Mouse (Mus musculus) stomach, embryonic 16.5 days (tissue): ENCODE data around the gene Ahnak2. TPM values are rescaled to one million over a fixed set of nuclear protein-coding genes. Genes with fewer than 3 reads are reported as not detected.

ENCODE experiments used
- ATAC-seq: fragments of 200-750 bp; cut with Nextera tagmentation; 2 replicates; pipeline ENCODE4 v1.8.0; 2017; ENCODE audit warnings: moderate number of reproducible peaks, moderate TSS enrichment; ENCODE audit not compliant: insufficient read depth, low FRiP score
- H3K27ac ChIP-seq: fragments of 300-500 bp; sonication (generic); 2 replicates; pipeline ENCODE4 v1.5.1; 2014; ENCODE audit warnings: low read length
- H3K27me3 ChIP-seq: fragments of 300-500 bp; sonication (generic); 2 replicates; pipeline ENCODE4 v1.6.1; 2014; ENCODE audit warnings: low read length, control low read depth, mixed read lengths; ENCODE audit not compliant: control insufficient read depth, insufficient read depth
- H3K36me3 ChIP-seq: fragments of 300-500 bp; sonication (generic); 2 replicates; pipeline ENCODE4 v1.6.1; 2014; ENCODE audit warnings: low read length; ENCODE audit not compliant: control insufficient read depth, insufficient read depth
- H3K4me1 ChIP-seq: fragments of 300-500 bp; sonication (generic); 2 replicates; pipeline ENCODE4 v1.6.1; 2014; ENCODE audit warnings: low read length, control low read depth, mixed read lengths; ENCODE audit not compliant: control insufficient read depth, insufficient read depth
- H3K4me2 ChIP-seq: fragments of 300-500 bp; sonication (generic); 2 replicates; pipeline ENCODE4 v1.6.1; 2014; ENCODE audit warnings: low read depth, low read length, mixed read lengths
- H3K4me3 ChIP-seq: fragments of 300-500 bp; sonication (generic); replicated peaks from 2 replicates; pipeline ENCODE4 v1.5.1; 2014; ENCODE audit warnings: mild to moderate bottlenecking, low read length
- H3K9ac ChIP-seq: fragments of 300-500 bp; sonication (generic); 2 replicates; pipeline ENCODE4 v1.6.1; 2014; ENCODE audit warnings: low read length
- H3K9me3 ChIP-seq: fragments of 300-500 bp; sonication (generic); replicated peaks from 2 replicates; pipeline ENCODE4 v1.6.1; 2016; ENCODE audit warnings: low read length, control low read depth; ENCODE audit not compliant: control insufficient read depth
- WGBS: fragments of 180-500 bp; shearing (Covaris S2); extraction: QIAGEN DNeasy Blood & Tissue Kit; methylation state at CpG from one replicate; pipeline ENCODE4 v1.1.7; 2014; 5-methylcytosine and 5-hydroxymethylcytosine counted together
- polyA plus RNA-seq: library from polyadenylated mRNA; unstranded; fragments of >200 nt; fragmentation: Nextera tagmentation; extraction: Ambion mirVana; gene quantifications from 2 replicates; pipeline ENCODE4 v1.2.1, GENCODE M21; 2015

Ahnak2 gene
- polyA plus RNA-seq, 1 experiment from 2014 or later = 4.9 TPM

DNA sequence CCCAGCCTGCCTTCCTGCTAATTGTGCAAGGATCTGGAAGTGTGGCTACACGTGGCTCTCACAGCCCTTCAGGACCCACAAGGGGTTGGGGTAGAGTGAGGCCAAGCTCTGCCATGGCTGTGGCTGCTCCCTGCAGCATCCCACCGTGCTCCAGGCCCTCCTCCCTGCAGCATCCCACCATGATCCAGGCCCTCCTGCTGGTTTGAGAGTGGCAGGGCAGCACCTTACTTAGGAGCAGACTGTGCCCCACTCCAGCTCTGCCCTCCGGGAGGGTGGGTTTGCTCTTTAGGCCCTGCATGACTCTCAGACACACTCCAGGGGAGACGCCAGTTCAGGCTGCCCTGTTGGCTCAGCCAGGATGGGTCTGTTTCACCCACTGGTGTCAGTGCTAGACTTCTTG lies 32.1 kb downstream of the Ahnak2 start:
- H3K4me2 ChIP-seq = no peak overlapping the region

DNA sequence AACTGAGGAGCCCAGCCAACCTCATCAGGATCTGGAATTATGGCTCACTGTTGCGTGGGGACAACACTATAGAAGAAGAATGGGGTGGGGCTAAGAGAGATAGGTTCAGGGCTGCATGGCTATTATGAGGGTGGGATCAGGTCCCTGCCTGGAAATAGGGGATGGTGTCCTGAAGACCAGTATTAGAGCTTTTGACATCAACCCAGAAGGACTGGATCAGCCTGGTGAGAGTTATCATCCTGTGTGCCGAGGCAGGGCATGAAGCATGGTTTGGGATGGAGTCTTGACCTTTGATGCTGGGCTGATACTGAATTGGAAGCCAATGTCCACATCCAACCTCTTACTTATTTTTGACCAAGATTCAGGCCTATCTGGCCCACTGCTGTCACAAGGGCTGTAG lies 32.7 kb downstream of the Ahnak2 start:
- Histone ChIP-seq H3K4me1 (no peaks in the 10 kb centered on the region), H3K4me2 (no peak overlapping the region), H3K4me3 (no peak overlapping the region), H3K9me3 (no peaks in the 10 kb centered on the region), H3K9ac (no peak overlapping the region), H3K27ac (no peak overlapping the region), H3K27me3 (no peaks in the 10 kb centered on the region), H3K36me3 (no peaks in the 10 kb centered on the region)
- WGBS = 80% methylated on average over 2 of the region's 2 CpGs
- ATAC-seq = no peak

More for the DNA sequence above, 32.1 kb downstream of the Ahnak2 start:
- no peak overlapping the region for H3K4me3 ChIP-seq
- no peak overlapping the region for H3K9ac ChIP-seq
- 78% methylated on average over 4 of the region's 4 CpGs for WGBS
- no peaks in the 10 kb centered on the region for H3K27me3 ChIP-seq
- no peaks in the 10 kb centered on the region for H3K4me1 ChIP-seq
- ATAC-seq = no peak
- H3K27ac ChIP-seq = no peak overlapping the region
- no peaks in the 10 kb centered on the region for H3K36me3 ChIP-seq
- H3K9me3 ChIP-seq = no peaks in the 10 kb centered on the region

DNA sequence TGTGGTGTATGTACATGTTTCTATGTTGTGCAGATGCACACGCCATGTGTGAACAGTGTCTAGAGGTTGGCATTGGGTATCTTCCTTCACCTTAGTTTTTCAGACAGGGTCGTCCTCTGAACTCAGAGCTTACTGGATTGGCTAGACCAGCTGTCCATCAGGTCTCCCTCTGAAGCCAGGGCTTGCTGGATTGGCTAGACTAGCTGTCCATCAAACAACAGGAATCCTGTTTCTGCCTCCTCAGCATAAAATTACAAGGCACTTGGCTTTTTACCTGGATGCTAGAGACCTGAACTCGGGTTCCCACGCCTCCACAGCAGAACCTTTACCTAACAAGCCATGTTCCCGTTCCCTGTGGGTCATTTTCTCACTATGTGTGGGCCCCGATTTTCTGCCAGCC lies 33.4 kb downstream of the Ahnak2 start:
- H3K4me3 ChIP-seq = no peak overlapping the region
- WGBS = 81% methylated on average over 6 of the region's 6 CpGs
- no peaks in the 10 kb centered on the region for H3K4me1 ChIP-seq
- H3K9ac ChIP-seq = no peak overlapping the region
- no peak overlapping the region for H3K4me2 ChIP-seq
- H3K9me3 ChIP-seq = no peaks in the 10 kb centered on the region
- no peak overlapping the region for H3K27ac ChIP-seq
- ATAC-seq = no peak
- H3K27me3 ChIP-seq = no peaks in the 10 kb centered on the region
- H3K36me3 ChIP-seq = no peaks in the 10 kb centered on the region

DNA sequence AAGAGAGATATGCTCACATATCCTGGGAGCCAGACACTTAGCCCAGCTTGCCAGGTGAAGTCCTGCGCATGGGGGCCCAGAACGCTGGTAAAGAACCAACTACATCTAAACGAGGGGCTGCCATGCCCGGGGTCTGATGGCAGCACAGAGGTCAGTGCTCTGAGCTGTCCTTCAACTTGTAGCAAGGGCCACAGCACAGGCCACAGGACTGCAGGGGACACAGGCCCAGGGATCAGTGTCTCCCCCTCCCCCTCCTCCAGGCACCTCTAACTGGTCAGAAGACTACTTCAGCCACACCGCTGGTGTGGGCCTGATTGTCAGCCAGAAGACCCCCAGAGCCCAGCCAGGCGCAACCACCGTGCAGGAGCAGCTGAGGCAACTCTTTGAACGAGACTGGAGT lies 34.3 kb downstream of the Ahnak2 start:
- Histone ChIP-seq H3K9ac (no peak overlapping the region), H3K27ac (no peak overlapping the region), H3K4me1 (no peaks in the 10 kb centered on the region), H3K27me3 (no peaks in the 10 kb centered on the region), H3K9me3 (no peaks in the 10 kb centered on the region), H3K4me2 (no peak overlapping the region), H3K36me3 (no peaks in the 10 kb centered on the region), H3K4me3 (no peak overlapping the region)
- no peak for ATAC-seq
- 74% methylated on average over 8 of the region's 8 CpGs for WGBS

DNA sequence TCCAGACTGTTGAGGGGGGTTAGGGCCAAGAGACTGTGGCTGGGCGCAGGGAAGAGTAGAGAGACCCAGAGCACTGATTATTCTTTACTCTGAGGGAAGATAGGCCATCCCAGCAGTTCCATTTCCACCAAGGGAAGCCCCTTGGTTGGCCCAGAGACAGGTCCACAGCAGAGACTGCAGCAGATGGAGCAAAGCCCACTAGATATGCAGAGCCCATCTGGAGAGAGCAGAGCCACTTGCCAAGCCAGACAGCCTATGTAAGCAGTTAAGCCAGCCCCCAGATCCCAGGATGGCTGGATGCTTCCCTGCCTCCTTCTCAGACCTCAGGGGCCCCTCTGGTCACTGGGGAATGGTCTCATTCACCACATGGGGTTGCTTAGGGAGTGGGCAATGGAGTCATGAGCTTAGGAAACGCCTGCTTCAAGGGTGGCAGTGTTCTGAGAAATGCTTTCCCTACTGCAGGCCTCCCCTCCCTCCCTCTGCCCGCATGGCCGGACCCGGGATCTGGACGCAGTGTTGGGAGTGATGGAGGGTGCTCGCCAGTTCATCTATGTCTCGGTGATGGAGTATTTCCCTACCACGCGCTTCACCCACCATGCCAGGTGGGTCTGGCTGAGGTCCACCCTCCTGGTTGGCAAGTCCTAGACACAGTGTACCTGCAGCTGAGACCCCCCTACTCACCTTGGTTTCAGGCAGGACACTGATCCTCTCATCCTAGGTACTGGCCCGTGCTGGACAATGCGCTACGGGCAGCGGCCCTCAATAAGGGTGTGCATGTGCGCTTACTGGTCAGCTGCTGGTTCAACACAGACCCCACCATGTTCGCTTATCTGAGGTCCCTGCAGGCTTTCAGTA lies 35.2 kb downstream of the Ahnak2 start:
- Histone ChIP-seq H3K4me2 (no peak overlapping the region), H3K4me3 (no peak overlapping the region), H3K36me3 (no peaks in the 10 kb centered on the region), H3K4me1 (no peaks in the 10 kb centered on the region), H3K27me3 (no peaks in the 10 kb centered on the region), H3K9me3 (no peaks in the 10 kb centered on the region), H3K27ac (no peak overlapping the region), H3K9ac (no peak overlapping the region)
- WGBS = 89% methylated on average over 16 of the region's 16 CpGs
- ATAC-seq = no peak

DNA sequence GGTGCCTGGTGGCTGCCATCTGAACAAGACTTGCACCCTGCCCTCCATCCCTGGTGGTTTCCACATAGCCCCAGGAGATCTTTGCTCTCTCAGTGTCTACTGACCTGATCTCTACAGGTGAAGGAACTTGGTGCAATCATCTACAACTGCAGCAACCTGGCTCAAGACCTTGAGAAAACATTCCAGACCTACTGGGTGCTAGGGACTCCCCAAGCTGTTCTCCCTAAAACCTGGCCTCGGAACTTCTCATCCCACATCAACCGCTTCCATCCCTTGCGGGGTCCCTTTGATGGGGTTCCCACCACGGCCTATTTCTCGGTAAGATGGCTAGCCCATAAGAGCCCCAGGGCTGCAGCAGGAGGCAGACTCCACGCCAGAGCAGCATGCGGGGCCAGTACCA lies 35.9 kb downstream of the Ahnak2 start:
- ATAC-seq = no peak
- Histone ChIP-seq H3K27me3 (no peaks in the 10 kb centered on the region), H3K4me2 (no peak overlapping the region), H3K27ac (no peak overlapping the region), H3K9me3 (no peaks in the 10 kb centered on the region), H3K4me1 (no peaks in the 10 kb centered on the region), H3K9ac (no peak overlapping the region), H3K4me3 (no peak overlapping the region), H3K36me3 (no peaks in the 10 kb centered on the region)
- WGBS = 92% methylated on average over 7 of the region's 7 CpGs

DNA sequence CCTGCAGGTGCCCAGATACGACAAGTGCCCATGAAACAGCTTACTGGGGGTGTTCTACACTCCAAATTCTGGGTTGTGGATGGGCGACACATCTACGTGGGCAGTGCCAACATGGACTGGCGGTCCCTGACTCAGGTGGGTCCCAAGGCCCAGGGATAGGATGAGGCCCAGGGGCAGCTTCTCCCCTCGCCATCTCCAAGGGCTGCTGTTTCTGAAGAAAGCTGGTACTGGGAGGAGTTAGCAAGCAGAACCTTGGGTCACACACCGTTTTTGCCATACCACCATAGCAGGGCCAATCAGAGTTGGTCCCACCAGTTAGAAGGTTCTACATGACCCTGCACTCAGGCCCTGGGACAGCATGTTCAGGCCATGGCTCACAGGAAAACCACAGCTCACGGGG lies 37.5 kb downstream of the Ahnak2 start:
- no peaks in the 10 kb centered on the region for H3K36me3 ChIP-seq
- H3K27ac ChIP-seq = no peak overlapping the region
- H3K4me3 ChIP-seq = no peak overlapping the region
- no peak overlapping the region for H3K4me2 ChIP-seq
- 84% methylated on average over 7 of the region's 7 CpGs for WGBS
- H3K9ac ChIP-seq = no peak overlapping the region
- H3K4me1 ChIP-seq = no peaks in the 10 kb centered on the region
- no peak for ATAC-seq
- no peaks in the 10 kb centered on the region for H3K27me3 ChIP-seq
- no peaks in the 10 kb centered on the region for H3K9me3 ChIP-seq

DNA sequence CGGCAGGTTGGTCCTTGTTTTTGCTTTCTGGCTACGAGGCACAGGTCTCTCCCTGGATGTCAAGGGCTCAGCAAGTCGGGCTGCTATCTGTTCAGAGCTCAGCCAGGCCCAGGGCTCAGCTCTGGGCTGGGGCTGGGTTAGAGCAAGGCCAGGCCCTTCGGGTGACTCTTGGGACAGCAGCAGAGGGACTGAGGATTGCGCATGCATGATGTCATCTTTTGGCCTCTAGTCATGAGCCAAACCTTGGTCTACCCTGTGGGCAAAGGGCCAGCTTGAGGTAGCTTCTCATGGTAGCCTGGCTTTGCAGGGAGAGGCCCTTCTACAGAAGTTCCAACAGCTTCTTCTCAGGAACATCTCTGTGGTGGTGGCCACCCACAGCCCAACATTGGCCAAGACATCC lies 38.3 kb downstream of the Ahnak2 start:
- Histone ChIP-seq H3K27me3 (no peaks in the 10 kb centered on the region), H3K4me2 (no peak overlapping the region), H3K4me1 (no peaks in the 10 kb centered on the region), H3K9ac (no peak overlapping the region), H3K9me3 (no peaks in the 10 kb centered on the region), H3K27ac (no peak overlapping the region), H3K4me3 (no peak overlapping the region), H3K36me3 (no peaks in the 10 kb centered on the region)
- WGBS = 75% methylated on average over 5 of the region's 5 CpGs
- no peak for ATAC-seq

DNA sequence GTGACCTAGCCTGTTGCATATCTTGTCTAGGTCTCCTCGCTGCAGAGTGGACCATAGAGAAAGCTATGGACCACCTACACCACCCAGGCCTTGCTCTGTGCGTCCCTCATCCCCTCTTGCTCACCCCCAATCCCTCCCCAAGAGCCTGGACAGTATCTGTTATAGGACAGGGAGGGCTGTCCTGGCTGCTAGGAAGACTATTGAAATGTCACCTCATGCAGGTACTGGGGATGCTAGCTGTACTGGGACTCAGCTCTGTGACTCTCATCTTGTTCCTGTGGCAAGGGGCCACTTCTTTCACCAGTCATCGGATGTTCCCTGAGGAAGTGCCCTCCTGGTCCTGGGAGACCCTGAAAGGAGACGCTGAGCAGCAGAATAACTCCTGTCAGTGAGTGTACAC lies 39.3 kb downstream of the Ahnak2 start:
- H3K27ac ChIP-seq = no peak overlapping the region
- no peak for ATAC-seq
- H3K36me3 ChIP-seq = no peaks in the 10 kb centered on the region
- WGBS = 84% methylated on average over 4 of the region's 4 CpGs
- no peak overlapping the region for H3K4me3 ChIP-seq
- H3K9me3 ChIP-seq = no peaks in the 10 kb centered on the region
- H3K27me3 ChIP-seq = no peaks in the 10 kb centered on the region
- H3K4me2 ChIP-seq = no peak overlapping the region
- H3K4me1 ChIP-seq = no peaks in the 10 kb centered on the region
- H3K9ac ChIP-seq = no peak overlapping the region
